Mouse (Mus musculus): ENCODE results near the gene Tbc1d7. TPM values are rescaled to one million over a fixed set of nuclear protein-coding genes. Genes with fewer than 3 reads are reported as not detected.
A peak's percentile ranks its signal among the peaks of the same experiment; 100 is the strongest.

Gene Tbc1d7
- polyA plus RNA-seq, 1 experiment, result 31.4 TPM

DNA sequence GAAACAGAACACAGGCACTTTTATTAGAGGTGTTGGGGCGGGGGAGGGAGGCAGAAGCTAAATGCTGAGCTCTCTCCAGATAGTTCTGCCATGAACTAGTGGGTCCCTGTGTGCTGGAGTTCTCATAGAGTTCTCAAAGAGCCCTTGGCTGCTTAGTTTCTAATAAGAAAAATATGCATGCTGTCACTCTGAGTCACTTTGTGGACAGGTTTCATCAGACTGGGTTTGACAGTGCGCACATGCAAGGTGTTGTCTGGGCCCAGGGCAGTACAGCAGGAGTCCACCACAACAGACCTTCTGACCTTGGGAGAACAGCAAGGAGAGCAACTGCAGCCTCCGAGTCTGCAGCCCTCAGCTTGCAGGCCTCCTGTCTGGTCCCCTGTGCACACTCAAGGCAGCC is 21.6 kb downstream of the Tbc1d7 start:
- Histone ChIP-seq H3K4me3 (no peak overlapping the region), H3K79me2 (ENCODE audit: control insufficient read depth, insufficient read depth) (no peaks in the 10 kb centered on the region), H3ac (ENCODE audit: control insufficient read depth, insufficient read length) (no peak overlapping the region), H3K27me3 (ENCODE audit: control insufficient read depth, insufficient read depth, insufficient read length) (no peaks in the 10 kb centered on the region), H3K4me2 (ENCODE audit: low read depth) (peak overlapping the region; percentile 40), H3K36me3 (ENCODE audit: control insufficient read depth, insufficient read depth) (no peaks in the 10 kb centered on the region)
- TF ChIP-seq MYOG (IDR thresholded peaks at IDR 0.05; ENCODE audit: control insufficient read depth in 1 of 3, insufficient read depth in 1 of 3, insufficient read length in 2 of 3, low read depth in 2 of 3), result no peak
- no peak for TF ChIP-seq MAX (IDR thresholded peaks at IDR 0.05; ENCODE audit: low read depth)
- no peak for TF ChIP-seq MYOD1 (IDR thresholded peaks at IDR 0.05; ENCODE audit: control insufficient read depth in 1 of 3, insufficient read length in 2 of 3, low read depth in 2 of 3)
- no peak for TF ChIP-seq POLR2A (IDR thresholded peaks at IDR 0.05; ENCODE audit: insufficient read length, low read depth)
- no peak for TF ChIP-seq E2F4 (IDR thresholded peaks at IDR 0.05; ENCODE audit: insufficient read depth)

DNA sequence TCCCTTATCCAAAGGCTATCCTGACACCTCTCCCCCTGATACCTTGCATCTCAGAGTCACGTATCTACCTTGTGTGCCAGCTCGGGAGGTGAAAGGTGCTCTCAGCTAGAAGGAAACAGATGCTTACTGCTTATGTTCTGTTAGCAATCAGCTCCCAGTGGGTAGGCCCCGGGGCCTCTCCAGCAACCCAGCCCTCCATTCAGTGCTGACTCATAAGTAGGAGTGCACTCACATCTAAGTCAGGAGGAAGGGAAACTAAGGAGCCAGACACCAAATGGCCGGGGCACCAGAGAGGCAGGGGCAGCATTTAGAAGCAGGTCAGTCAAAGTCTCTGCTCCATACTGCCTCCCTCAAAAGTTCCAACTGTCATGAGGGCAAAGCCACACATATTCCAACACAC is 22.6 kb downstream of the Tbc1d7 start:
- TF ChIP-seq CEBPB (IDR thresholded peaks at IDR 0.05; ENCODE audit: insufficient read depth, poor library complexity, severe bottlenecking) (no peak), MYOG (IDR thresholded peaks at IDR 0.05; ENCODE audit: control insufficient read depth in 1 of 3, insufficient read depth in 1 of 3, insufficient read length in 2 of 3, low read depth in 2 of 3) (no peak), USF1 (IDR thresholded peaks at IDR 0.05; ENCODE audit: low read depth) (no peak), TCF3 (IDR thresholded peaks at IDR 0.05; ENCODE audit: insufficient read length, low read depth) (no peak), POLR2A (IDR thresholded peaks at IDR 0.05; ENCODE audit: insufficient read length, low read depth) (no peak), TCF12 (IDR thresholded peaks at IDR 0.05; ENCODE audit: insufficient read depth, poor library complexity, severe bottlenecking) (no peak), SRF (IDR thresholded peaks at IDR 0.05; ENCODE audit: control insufficient read depth, insufficient read length, low read depth) (no peak), E2F4 (IDR thresholded peaks at IDR 0.05; ENCODE audit: insufficient read depth) (no peak), MAX (IDR thresholded peaks at IDR 0.05; ENCODE audit: low read depth) (no peak)
- no peak overlapping the region for H3K4me3 ChIP-seq

DNA sequence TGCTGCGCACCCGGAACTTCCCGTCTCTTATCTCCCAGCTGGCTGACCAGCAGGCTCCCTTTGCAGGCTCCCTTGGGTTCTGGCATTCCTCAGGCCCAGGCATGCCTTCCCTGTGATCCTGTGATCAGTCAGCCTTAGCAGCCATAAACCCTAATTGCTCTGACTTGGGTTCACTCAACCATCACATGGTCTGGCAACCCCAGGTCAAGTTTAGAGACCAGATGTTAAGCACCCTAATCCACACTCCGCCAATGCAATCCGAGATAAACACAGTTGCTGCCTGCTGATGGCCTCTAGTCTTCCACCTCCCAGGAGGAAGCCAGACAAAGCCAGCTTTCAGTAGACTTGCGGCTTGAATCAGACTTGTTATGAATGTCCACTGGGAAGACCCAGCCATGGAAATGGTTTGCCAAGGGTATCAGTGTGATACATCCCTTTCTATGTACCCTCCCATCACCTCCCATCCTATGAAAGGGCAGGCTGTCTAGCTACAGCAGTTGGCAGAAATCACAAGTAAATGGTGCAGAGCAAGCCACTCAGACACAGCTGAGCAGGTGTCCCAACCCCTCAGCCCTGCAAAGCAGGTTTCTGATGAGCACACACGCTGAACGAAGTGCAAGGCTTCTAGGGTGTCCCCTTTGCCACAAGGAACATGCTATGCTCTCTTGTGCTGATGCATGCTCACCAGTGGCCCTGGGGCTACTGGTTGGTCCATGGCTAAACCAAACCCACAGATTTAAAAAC is 24.6 kb downstream of the Tbc1d7 start:
- TF ChIP-seq CEBPB (IDR thresholded peaks at IDR 0.05; ENCODE audit: insufficient read depth, poor library complexity, severe bottlenecking), result no peak
- no peak for TF ChIP-seq POLR2A (IDR thresholded peaks at IDR 0.05; ENCODE audit: insufficient read length, low read depth)
- peak in 1 of 3 experiments; percentile 11 for TF ChIP-seq MYOG (IDR thresholded peaks at IDR 0.05; ENCODE audit: control insufficient read depth in 1 of 3, insufficient read depth in 1 of 3, insufficient read length in 2 of 3, low read depth in 2 of 3)
- no peak for TF ChIP-seq SRF (IDR thresholded peaks at IDR 0.05; ENCODE audit: control insufficient read depth, insufficient read length, low read depth)
- no peak for TF ChIP-seq E2F4 (IDR thresholded peaks at IDR 0.05; ENCODE audit: insufficient read depth)
- TF ChIP-seq MAX (IDR thresholded peaks at IDR 0.05; ENCODE audit: low read depth), result no peak
- TF ChIP-seq TCF3 (IDR thresholded peaks at IDR 0.05; ENCODE audit: insufficient read length, low read depth), result no peak
- Histone ChIP-seq H3K79me2 (ENCODE audit: control insufficient read depth, insufficient read depth) (no peaks in the 10 kb centered on the region), H3K36me3 (ENCODE audit: control insufficient read depth, insufficient read depth) (no peaks in the 10 kb centered on the region), H3K27me3 (ENCODE audit: control insufficient read depth, insufficient read depth, insufficient read length) (no peaks in the 10 kb centered on the region), H3K4me3 (no peak overlapping the region), H3K4me2 (ENCODE audit: low read depth) (no peak overlapping the region), H3ac (ENCODE audit: control insufficient read depth, insufficient read length) (no peak overlapping the region)

More for the DNA sequence above, 22.6 kb downstream of the Tbc1d7 start:
- no peak overlapping the region for H3ac ChIP-seq (ENCODE audit: control insufficient read depth, insufficient read length)
- no peaks in the 10 kb centered on the region for H3K27me3 ChIP-seq (ENCODE audit: control insufficient read depth, insufficient read depth, insufficient read length)
- H3K79me2 ChIP-seq (ENCODE audit: control insufficient read depth, insufficient read depth), result no peaks in the 10 kb centered on the region
- no peaks in the 10 kb centered on the region for H3K36me3 ChIP-seq (ENCODE audit: control insufficient read depth, insufficient read depth)
- no peak overlapping the region for H3K4me2 ChIP-seq (ENCODE audit: low read depth)

- Histone ChIP-seq H3K27me3 (ENCODE audit: control insufficient read depth, insufficient read depth, insufficient read length) (no peaks in the 10 kb centered on the region), H3ac (ENCODE audit: control insufficient read depth, insufficient read length) (no peak overlapping the region), H3K4me2 (ENCODE audit: low read depth) (no peak overlapping the region), H3K36me3 (ENCODE audit: control insufficient read depth, insufficient read depth) (no peaks in the 10 kb centered on the region), H3K4me3 (no peak overlapping the region), H3K79me2 (ENCODE audit: control insufficient read depth, insufficient read depth) (no peaks in the 10 kb centered on the region)
- no peak for TF ChIP-seq MAX (IDR thresholded peaks at IDR 0.05; ENCODE audit: low read depth)
- no peak for TF ChIP-seq POLR2AphosphoS2 (IDR thresholded peaks at IDR 0.05; ENCODE audit: insufficient read length, low read depth)
- TF ChIP-seq TCF12 (IDR thresholded peaks at IDR 0.05; ENCODE audit: insufficient read depth, poor library complexity, severe bottlenecking), result no peak
- no peak for TF ChIP-seq REST (IDR thresholded peaks at IDR 0.05; ENCODE audit: insufficient read depth, insufficient read length)
- TF ChIP-seq USF1 (IDR thresholded peaks at IDR 0.05; ENCODE audit: low read depth), result no peak
- no peak for TF ChIP-seq POLR2A (IDR thresholded peaks at IDR 0.05; ENCODE audit: insufficient read length, low read depth)
- no peak for TF ChIP-seq CEBPB (IDR thresholded peaks at IDR 0.05; ENCODE audit: insufficient read depth, poor library complexity, severe bottlenecking)
These were observed 26.4 kb downstream of the Tbc1d7 start for GRCm38 (mm10) chr13:43144720-43145418.

DNA sequence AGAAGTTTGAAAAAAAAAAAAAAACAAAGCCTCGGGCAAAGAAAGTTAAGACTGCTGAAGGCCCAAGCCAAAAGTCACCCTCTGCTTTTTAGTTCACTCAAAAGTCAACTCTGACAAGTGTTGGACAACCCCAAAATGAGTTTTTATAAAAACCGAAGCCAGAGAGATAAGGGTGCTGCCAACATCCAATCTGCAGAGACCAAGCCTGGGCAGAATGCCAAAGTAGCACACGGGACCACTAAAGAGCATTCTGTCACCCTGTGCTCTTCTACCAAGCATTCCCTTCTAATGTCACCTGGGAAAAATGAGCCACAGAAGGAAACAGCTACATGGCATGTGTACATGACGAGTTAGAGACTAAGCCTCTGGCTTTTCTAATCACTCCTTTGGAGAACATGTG is 36.8 kb downstream of the Tbc1d7 start:
- H3K27me3 ChIP-seq (ENCODE audit: control insufficient read depth, insufficient read depth, insufficient read length), result no peaks in the 10 kb centered on the region
- TF ChIP-seq MAX (IDR thresholded peaks at IDR 0.05; ENCODE audit: low read depth), result no peak
- no peak for TF ChIP-seq POLR2AphosphoS2 (IDR thresholded peaks at IDR 0.05; ENCODE audit: insufficient read length, low read depth)
- no peak for TF ChIP-seq E2F4 (IDR thresholded peaks at IDR 0.05; ENCODE audit: insufficient read depth)
- no peak for TF ChIP-seq CEBPB (IDR thresholded peaks at IDR 0.05; ENCODE audit: insufficient read depth, poor library complexity, severe bottlenecking)
- TF ChIP-seq SRF (IDR thresholded peaks at IDR 0.05; ENCODE audit: control insufficient read depth, insufficient read length, low read depth), result no peak
- no peak for TF ChIP-seq TCF12 (IDR thresholded peaks at IDR 0.05; ENCODE audit: insufficient read depth, poor library complexity, severe bottlenecking)
- TF ChIP-seq USF1 (IDR thresholded peaks at IDR 0.05; ENCODE audit: low read depth), result no peak
- TF ChIP-seq POLR2A (IDR thresholded peaks at IDR 0.05; ENCODE audit: insufficient read length, low read depth), result no peak
- TF ChIP-seq TCF3 (IDR thresholded peaks at IDR 0.05; ENCODE audit: insufficient read length, low read depth), result no peak
- TF ChIP-seq MYOG (IDR thresholded peaks at IDR 0.05; ENCODE audit: control insufficient read depth in 1 of 3, insufficient read depth in 1 of 3, insufficient read length in 2 of 3, low read depth in 2 of 3), result no peak
- TF ChIP-seq REST (IDR thresholded peaks at IDR 0.05; ENCODE audit: insufficient read depth, insufficient read length), result no peak
- no peak for TF ChIP-seq MYOD1 (IDR thresholded peaks at IDR 0.05; ENCODE audit: control insufficient read depth in 1 of 3, insufficient read length in 2 of 3, low read depth in 2 of 3)
- no peak overlapping the region for H3ac ChIP-seq (ENCODE audit: control insufficient read depth, insufficient read length)
- H3K4me2 ChIP-seq (ENCODE audit: low read depth), result no peak overlapping the region
- no peak overlapping the region for H3K4me3 ChIP-seq
- no peaks in the 10 kb centered on the region for H3K36me3 ChIP-seq (ENCODE audit: control insufficient read depth, insufficient read depth)
- no peaks in the 10 kb centered on the region for H3K79me2 ChIP-seq (ENCODE audit: control insufficient read depth, insufficient read depth)
